Mouse (Mus musculus) brain, embryonic 18.5 days (tissue): ENCODE measurements around the gene Zfyve9.

Source experiments
- DNase-seq: peaks from one replicate; pipeline ENCODE4 v3.0.0-alpha.2; 2012; ENCODE audit warnings: low read depth, low spot score

Zfyve9 gene

GRCm38 (mm10) chr4:108780057-108780863 lies at the start of gene Zfyve9:
Gene Zfyve9, minus strand, starts transcription at chr4:108780798.
- peak; percentile 36 for DNase-seq

DNA sequence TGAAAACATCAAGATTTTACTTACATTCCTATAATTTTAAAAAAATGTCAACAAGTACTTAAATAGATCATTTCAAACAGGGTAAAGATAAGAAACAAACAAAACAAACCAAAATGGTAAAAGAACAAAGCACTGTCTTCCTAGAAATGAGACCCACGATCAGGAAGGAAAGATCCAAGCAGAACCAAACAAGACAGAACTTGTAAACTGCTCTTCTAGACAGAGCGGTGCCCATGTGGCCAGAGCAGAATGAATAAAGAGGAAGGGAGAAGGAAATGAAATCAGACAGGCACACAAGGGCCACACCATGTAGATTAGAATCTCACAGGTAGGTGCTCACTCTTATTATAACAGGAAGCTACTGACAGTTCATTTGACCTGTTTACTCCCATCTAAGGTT lies 46.0 kb upstream of the Zfyve9 start:
- DNase-seq, result no peak

DNA sequence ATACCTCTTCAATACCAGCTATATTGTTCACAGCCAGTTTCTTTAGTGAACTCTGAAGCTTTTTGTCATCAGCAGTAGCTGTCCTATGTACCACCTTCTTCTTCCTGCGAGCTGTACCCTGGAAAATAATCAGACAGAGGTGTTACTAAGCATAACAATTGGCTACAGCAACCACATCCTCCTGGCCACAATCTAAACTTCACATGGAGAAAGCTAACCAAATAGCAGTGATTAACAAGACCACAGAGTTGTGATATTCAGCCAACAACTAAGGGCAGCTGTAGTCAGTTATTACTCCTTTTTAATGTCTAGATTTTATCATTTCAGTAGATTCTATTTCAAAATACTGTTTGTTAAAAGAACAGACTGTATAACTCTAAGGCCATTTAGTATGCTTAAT lies 45.5 kb upstream of the Zfyve9 start:
- no peak for DNase-seq

GRCm38 (mm10) chr4:108825677-108826076 lies 45.1 kb upstream of the Zfyve9 start:
- DNase-seq, result no peak

DNA sequence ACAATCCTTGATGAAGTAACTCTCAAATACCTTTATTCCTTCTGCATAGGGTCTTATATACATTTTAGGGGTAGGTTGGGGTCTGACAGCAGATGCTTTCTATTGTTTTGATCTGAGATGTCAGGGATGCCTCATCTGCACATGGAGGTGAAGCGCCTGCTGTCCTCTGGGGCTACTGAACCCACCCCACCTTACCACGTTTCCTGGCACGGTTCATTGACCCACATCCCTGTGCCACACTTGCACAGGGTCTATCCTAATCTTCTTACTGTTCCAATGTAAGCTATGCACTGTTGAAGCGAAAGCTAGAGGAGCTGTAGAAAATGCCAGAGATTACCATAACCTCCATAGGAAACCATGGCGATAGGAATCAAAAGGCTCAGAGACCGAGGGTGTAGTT lies 31.0 kb upstream of the Zfyve9 start:
- DNase-seq, result no peak

DNA sequence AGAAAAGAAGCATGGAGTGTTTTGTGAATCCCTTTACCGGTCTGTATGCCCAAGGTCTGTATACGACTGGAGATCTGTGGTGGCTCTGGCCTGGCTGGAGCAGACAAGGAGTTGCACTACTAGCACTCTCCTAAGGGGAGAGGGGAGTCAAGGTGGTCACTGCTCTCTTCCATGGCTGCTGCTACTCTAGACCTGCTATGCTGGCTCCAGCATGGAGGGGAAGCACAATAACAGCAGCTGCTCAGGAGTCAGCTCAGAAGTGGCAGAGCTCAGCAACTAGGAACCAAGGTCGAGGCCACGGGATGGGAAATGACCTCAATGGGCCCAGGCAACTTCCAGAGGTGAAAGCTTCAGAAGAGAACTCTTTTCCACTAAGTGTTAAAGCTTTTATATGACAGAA lies 30.5 kb upstream of the Zfyve9 start:
- DNase-seq, result no peak

- no peak for DNase-seq
Observed at GRCm38 (mm10) chr4:108803535-108803934, 22.9 kb upstream of the Zfyve9 start.

DNA sequence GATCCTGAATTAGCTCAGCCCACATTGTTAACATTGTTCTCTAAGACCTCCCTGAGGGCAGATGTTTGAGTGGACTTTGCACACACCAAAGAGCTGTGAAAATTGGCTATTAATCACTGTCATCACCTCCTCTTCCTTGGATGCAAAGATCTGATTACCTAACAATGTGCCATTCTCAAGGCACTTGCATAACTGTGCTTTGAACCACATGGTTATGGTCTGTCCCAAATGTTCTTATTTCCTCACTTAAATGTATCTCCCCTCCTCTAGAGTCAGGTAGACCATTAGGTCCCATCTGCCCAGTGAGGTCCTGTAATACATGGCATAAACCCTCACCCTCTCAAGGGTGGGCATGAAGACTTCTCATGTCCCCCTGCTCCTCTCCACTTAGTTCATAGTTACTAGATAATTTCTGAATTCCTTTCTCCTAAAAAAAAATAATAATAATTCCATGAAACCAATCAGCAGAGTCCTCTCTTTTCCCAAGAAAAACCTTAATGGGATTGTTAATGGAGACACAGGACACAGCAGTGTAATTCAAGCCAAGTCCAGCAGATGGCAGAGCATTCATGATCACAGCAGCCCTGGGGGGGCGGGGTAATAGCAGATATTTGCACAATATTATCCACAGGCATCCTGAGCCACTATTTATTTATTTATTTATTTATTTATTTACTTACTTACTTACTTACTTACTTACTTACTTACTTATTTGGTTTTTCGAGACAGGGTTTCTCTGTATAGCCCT lies 17.7 kb upstream of the Zfyve9 start:
- no peak for DNase-seq

GRCm38 (mm10) chr4:108796701-108797100 lies 16.1 kb upstream of the Zfyve9 start:
- no peak for DNase-seq

DNA sequence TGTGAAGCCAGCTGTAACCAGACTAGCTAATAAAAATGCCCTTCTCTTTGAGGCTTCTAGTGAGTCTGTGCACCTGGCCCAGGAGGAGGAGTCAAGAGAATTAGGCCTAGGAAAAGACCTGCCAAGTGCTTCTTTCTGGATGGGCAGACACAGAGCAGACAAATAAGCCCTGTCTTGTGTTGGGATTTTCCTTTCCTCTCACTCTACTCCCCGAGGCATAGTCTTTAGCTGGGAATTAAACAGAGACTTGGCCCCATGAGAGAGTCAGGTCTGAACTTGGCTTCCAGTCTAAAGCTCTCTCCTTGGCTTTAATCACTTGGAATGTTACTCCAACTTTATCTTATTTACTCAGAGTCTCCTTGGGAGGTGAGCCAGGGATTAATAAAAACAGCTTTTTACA lies 13.3 kb upstream of the Zfyve9 start:
- DNase-seq, result no peak

DNA sequence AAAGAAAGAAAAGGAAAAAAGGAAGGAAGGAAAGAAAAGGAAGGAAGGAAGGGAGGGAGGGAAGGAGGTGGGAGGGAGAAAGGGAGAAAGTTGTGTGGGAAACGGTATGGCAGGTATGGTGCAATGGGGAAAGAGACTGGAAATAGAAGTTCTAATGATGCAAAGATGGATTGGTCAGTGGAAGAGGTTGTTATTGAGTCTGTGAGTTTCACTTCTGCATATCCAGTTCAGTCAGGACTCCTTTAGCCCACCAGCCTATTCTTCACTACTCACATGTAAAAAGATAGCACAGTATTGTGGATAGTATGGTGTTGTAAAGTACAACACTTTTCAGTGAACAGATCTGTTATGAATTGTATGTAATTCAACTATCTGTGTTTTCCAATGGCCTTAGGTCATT lies 9.9 kb upstream of the Zfyve9 start:
- no peak for DNase-seq

- DNase-seq, result no peak
Observed at GRCm38 (mm10) chr4:108789258-108789936, 8.8 kb upstream of the Zfyve9 start.

- DNase-seq, result no peak
Observed at GRCm38 (mm10) chr4:108782421-108783085, 2.0 kb upstream of the Zfyve9 start.

- DNase-seq, result no peak
Observed at GRCm38 (mm10) chr4:108781596-108781995, 998 bp upstream of the Zfyve9 start.

GRCm38 (mm10) chr4:108780864-108781205 lies 237 bp upstream of the Zfyve9 start:
- no peak for DNase-seq

- DNase-seq, result peak; percentile 18
Observed at GRCm38 (mm10) chr4:108779763-108780056, 888 bp downstream of the Zfyve9 start.

DNA sequence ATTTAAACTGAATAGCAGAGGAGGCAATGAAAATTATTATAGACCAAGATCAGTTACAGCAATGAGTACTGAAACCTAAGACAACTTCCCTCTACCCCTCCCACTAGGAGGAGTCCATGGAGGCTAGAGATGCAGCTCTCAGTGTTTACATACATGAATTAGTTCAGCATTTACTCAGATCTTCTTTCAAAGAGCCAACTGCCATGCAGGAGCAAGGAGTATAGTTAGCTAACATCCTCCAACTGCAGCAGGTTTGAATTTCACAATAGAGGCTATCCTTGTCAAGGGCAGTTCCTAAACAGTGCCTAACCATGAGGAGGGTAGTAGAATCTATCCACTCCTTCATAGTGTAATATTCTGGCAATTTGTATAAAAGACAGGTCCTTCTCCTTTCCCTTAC lies 12.1 kb downstream of the Zfyve9 start:
- DNase-seq, result no peak

DNA sequence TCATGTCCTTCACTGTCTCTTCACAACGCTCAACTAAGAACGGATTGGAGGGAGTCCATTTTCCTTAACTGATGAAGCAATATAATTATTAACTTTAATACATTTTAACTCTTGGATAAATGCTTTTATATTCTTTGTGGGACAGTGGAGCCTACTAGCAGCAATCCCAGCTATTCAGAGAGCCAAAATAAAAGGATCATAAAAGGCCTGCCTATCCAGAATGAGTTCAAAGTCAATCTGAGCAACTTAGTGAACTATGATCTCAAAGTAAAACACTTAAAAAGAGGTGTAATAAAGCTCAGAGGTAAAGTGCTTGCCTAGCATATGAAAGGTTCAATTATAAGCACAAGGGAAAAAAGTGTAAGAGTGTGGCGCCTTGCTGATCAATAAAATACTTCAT lies 21.0 kb downstream of the Zfyve9 start:
- no peak for DNase-seq

GRCm38 (mm10) chr4:108746160-108746873 lies 34.3 kb downstream of the Zfyve9 start:
- DNase-seq, result no peak

DNA sequence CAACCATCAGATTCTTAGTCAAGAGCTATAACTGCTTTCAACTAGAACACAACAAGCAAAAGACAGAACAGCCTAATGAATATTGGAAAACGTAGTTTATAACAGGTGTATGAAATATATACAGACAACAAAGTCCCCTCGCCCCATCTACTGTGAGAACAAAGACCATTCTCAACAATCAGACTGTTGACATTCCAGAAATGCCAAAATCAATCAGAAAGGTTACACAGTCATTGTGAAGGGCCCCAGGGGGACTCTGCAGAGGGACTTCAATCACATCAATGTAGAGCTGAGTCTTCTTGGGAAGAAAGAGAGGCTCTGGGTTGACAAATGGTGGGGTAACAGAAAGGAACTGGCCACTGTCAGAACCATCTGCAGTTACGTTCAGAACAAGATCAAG lies 49.0 kb downstream of the Zfyve9 start:
- DNase-seq, result no peak

DNA sequence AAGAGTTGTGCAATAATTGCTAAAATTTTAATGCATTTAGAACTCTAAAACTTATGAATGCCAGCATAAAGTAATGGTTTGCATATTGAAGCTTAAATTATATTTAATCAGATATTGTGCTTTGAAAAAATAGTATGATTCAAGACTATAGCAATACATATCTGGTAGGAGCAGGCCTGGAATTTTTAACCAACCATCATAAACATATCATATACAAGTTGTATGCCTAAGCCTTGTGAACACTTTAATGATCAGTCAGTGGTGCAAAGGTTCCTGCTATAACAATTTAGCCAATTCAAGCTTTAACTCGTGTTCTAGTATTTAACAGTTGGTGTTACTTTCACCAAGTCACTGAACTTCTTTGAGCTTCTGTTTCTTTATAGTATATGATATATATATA lies 50.1 kb downstream of the Zfyve9 start:
- no peak for DNase-seq

- DNase-seq, result no peak
Observed at GRCm38 (mm10) chr4:108724102-108724501, 56.5 kb downstream of the Zfyve9 start.
